Mouse (Mus musculus): ENCODE data around the gene Muc5ac. TPM values are rescaled to one million over a fixed set of nuclear protein-coding genes. Genes with fewer than 3 reads are reported as not detected.

The Muc5ac gene
- polyA plus RNA-seq (2014; fragmentation: Illumina TruSeq; extraction: RNeasy Lipid Tissue Mini Kit (QIAGEN cat#74804); ENCODE audit: low read depth, low replicate concordance) = not detected

GRCm38 (mm10) chr7:141788677-141789452, at the start of gene Muc5ac:
Gene Muc5ac, plus strand, starts transcription at chr7:141788972.

GRCm38 (mm10) chr7:141838779-141839178, 50.0 kb downstream of the Muc5ac start, which contains the start of gene Muc5b:
Gene Muc5b, plus strand, starts transcription at chr7:141839070.

Other genes starting within 250 kb of the Muc5ac start
- gene Chid1, start 249.1 kb upstream of the Muc5ac start, polyA plus RNA-seq (2014; fragmentation: Illumina TruSeq; extraction: RNeasy Lipid Tissue Mini Kit (QIAGEN cat#74804); ENCODE audit: low read depth, low replicate concordance) = 4.4 TPM
- gene Ap2a2, start 226.8 kb upstream of the Muc5ac start, polyA plus RNA-seq (2014; fragmentation: Illumina TruSeq; extraction: RNeasy Lipid Tissue Mini Kit (QIAGEN cat#74804); ENCODE audit: low read depth, low replicate concordance) = 59.0 TPM
- 0.13 TPM for gene Muc6, start 133.7 kb upstream of the Muc5ac start, polyA plus RNA-seq (2014; fragmentation: Illumina TruSeq; extraction: RNeasy Lipid Tissue Mini Kit (QIAGEN cat#74804); ENCODE audit: low read depth, low replicate concordance)
- 6,492 TPM for gene Muc2, start 98.6 kb upstream of the Muc5ac start, polyA plus RNA-seq (2014; fragmentation: Illumina TruSeq; extraction: RNeasy Lipid Tissue Mini Kit (QIAGEN cat#74804); ENCODE audit: low read depth, low replicate concordance)
- not detected for gene Muc5b, start 50.1 kb downstream of the Muc5ac start, polyA plus RNA-seq (2014; fragmentation: Illumina TruSeq; extraction: RNeasy Lipid Tissue Mini Kit (QIAGEN cat#74804); ENCODE audit: low read depth, low replicate concordance)
- gene Tollip, start 129.5 kb downstream of the Muc5ac start, polyA plus RNA-seq (2014; fragmentation: Illumina TruSeq; extraction: RNeasy Lipid Tissue Mini Kit (QIAGEN cat#74804); ENCODE audit: low read depth, low replicate concordance) = 38.0 TPM
- gene Brsk2, start 160.8 kb downstream of the Muc5ac start, polyA plus RNA-seq (2014; fragmentation: Illumina TruSeq; extraction: RNeasy Lipid Tissue Mini Kit (QIAGEN cat#74804); ENCODE audit: low read depth, low replicate concordance) = 0.22 TPM